Mouse (Mus musculus): ENCODE results near the gene Adat3.
"Not testable (repeated sequence)": the region's sequence is repeated elsewhere in the genome, so short reads cannot be mapped to it uniquely, and the experiment has no call there.

Gene Adat3

DNA sequence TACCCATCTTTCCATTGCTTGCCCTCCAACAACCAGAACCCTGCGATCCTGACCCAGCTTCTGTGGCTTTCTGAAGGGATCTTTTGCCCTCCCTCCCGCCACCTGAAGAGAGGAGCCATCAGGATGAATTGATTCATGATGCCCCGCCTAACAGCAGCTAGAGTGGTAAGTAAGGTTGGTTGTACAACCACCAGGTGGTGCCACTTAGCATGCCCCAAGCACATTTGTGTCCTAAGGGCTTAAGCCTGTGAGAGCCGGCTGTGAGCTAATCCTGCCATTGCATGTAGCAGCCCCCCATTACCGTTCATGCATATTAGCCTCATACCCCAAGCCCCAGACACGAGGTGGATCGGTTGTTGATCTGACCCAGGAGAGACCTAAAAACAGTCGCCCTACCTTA, 23.8 kb upstream of the Adat3 start:
- no peak for DNase-seq (ENCODE audit: low spot score)

DNA sequence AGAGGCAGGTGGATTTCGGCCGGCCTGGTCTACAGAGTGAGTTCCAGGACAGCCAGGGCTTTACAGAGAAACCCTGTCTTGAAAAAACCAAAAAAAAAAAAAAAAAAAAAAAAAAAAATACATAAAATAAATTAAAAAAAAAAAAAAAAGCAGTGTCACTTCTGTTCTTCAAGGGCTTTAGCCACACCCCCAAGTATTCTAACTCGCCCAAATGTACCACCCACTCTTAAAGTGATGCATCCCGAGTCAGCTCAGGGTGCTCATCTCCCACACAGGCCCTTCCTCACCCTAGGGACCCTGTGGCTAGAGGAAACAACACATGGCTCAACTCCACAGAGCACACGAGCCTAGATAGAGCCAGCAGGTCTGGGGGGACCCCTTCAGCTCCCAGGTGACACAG, 19.6 kb upstream of the Adat3 start:
- no peak for DNase-seq (ENCODE audit: low spot score)

GRCm38 (mm10) chr10:80584045-80584488, 18.6 kb upstream of the Adat3 start:
- no peak for DNase-seq (ENCODE audit: low spot score)

GRCm38 (mm10) chr10:80584642-80585552, 17.8 kb upstream of the Adat3 start:
- DNase-seq (ENCODE audit: low spot score): no peak

GRCm38 (mm10) chr10:80585581-80585980, 17.1 kb upstream of the Adat3 start:
- no peak for DNase-seq (ENCODE audit: low spot score)

GRCm38 (mm10) chr10:80586407-80587304, 16.0 kb upstream of the Adat3 start:
- no peak for DNase-seq (ENCODE audit: low spot score)

- no peak for DNase-seq (ENCODE audit: low spot score)
Observed at GRCm38 (mm10) chr10:80587305-80587657, 15.4 kb upstream of the Adat3 start.

- DNase-seq (ENCODE audit: low spot score): no peak
Observed at GRCm38 (mm10) chr10:80589127-80589878, 13.4 kb upstream of the Adat3 start.

DNA sequence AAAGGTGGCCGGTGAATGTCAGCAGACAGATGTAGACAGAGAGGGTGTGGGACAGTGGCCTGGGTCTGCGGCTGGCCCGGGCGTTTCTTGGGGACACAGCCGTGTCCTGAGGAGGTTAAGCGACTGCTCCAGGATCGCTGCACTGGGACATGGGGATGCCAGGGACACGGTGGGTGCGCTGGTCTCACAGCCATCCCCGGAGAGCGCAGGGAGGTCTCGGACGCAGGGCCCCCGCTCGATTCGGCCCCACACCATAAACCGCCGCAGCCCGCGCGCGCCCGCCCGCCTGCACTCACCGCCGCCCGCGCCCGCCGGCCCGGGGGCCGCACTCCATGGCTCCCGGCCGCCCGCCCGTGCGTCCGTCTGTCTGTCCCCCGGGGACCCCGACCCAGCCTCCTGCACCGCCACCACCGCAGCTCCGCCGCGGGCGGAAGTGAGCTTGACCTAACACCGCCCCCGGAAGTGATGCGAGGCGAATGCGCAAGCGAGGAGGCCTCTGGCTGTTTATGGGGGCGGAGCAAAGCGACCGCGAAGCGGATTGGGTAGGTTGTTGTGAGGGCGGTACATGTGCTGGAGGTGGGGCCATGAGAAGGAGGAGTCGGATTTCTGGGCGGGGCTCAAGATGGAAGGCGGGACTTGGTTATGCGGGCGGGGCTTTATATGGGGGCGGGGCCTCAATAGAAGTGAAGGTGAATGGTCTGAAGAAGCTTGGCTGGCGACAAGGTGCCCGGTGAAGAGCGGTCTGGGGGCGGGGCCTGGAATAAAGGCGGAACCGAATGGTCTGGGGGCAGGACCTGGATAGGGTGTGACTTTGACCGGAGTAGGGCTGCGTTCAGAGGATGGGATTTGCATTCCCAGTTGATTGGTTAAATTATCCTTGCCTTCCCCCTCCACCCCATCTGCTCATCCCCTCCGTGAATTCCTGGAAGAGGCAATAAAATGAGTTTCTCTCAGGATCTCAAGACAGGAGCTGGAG, 12.5 kb upstream of the Adat3 start, which contains the start of gene Abhd17a:
TSS of gene Abhd17a (minus strand) at position 463 of the 976 bp plus-strand sequence.
- peak; percentile 90 for DNase-seq (ENCODE audit: low spot score)

- no peak for DNase-seq (ENCODE audit: low spot score)
Observed at GRCm38 (mm10) chr10:80596318-80596717, 6.4 kb upstream of the Adat3 start.

- DNase-seq (ENCODE audit: low spot score): no peak
Observed at GRCm38 (mm10) chr10:80603364-80603763, 684 bp downstream of the Adat3 start.

- DNase-seq (ENCODE audit: low spot score): no peak
Observed at GRCm38 (mm10) chr10:80604001-80604509, 1.4 kb downstream of the Adat3 start.

DNA sequence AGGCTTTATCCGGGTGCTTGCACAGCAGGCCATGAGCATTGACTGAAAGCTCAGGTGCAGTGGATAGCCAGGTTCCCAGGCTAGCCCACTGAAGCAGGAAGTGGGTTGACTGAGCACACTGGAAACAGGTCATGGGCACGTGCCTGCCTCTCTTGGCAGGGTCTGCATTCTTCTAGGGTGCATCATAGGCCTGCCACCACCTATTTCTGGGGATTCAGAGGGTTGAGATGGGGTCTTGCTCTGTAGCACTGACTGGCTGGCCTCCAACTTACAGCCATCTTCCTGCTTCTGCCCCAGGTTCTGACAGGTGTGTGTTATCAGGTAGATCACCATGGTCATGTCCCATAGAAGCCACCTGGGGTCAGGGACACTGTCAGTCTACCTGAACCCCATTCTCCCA, 2.3 kb downstream of the Adat3 start:
- no peak for DNase-seq (ENCODE audit: low spot score)

DNA sequence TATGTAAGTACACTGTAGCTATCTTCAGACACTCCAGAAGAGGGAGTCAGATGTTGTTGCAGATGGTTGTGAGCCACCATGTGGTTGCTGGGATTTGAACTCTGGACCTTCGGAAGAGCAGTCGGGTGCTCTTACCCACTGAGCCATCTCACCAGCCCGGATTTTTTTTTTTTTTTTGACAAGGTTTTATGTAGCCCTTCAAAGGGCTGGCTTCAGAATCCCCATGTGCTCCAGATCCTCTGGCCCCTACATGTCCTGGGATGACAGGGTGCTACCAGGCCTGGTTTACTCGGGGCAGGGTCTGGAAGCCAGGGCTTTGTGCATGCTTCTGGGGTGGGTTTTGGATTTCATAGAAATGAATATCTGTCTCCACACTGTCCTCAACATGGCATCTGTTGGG, 3.0 kb downstream of the Adat3 start, which contains the start of gene Gm49322:
TSS of gene Gm49322 (plus strand) at position 301 of the 400 bp plus-strand sequence.
- not testable (repeated sequence) for DNase-seq (ENCODE audit: low spot score)

GRCm38 (mm10) chr10:80606306-80606705, 3.6 kb downstream of the Adat3 start:
- DNase-seq (ENCODE audit: low spot score): no peak

GRCm38 (mm10) chr10:80606737-80607350, 4.2 kb downstream of the Adat3 start:
- DNase-seq (ENCODE audit: low spot score): no peak

DNA sequence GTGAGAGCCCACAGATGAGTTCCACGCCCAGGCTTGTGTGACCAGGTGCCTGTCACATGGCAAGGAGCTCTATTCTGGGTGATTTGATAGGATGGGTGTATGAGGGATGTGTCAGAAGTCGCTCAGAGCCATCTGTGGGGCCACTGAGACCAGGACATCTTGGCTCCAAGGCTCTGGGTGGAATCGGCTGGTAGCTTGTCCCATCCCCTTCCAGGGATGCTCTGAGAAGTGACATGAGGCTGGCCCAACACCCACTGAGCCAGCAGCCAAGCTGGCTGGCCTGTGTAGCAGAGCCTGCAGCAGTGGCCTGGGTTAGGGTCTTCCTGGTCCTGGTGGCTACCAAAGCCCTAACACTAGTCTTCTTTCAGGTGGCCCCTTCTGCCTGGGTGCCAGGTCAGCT, 5.8 kb downstream of the Adat3 start:
- no peak for DNase-seq (ENCODE audit: low spot score)

- DNase-seq (ENCODE audit: low spot score): no peak
Observed at GRCm38 (mm10) chr10:80609269-80609924, 6.7 kb downstream of the Adat3 start.

- no peak for DNase-seq (ENCODE audit: low spot score)
Observed at GRCm38 (mm10) chr10:80610116-80610785, 7.6 kb downstream of the Adat3 start.
